In genomic region chr9:14810111-14810510, GRCm38 (mm10) we compare ENCODE assay signal across 34 mouse cellular contexts. TPM values are rescaled to one million over a fixed set of nuclear protein-coding genes. Genes with fewer than 3 reads are reported as not detected.
DNase-seq lines count a peak whose midpoint lies in the region; ATAC-seq lines count a peak whose summit lies in the region.
"Had no signal": no experiment of that assay in that cellular context is flagged by ENCODE, and none has a peak within 500 bp of the region (broad histone marks: within the 10 kb centered on the region; RNA-seq: fewer than 3 reads in every experiment).

No protein-coding gene starts in this region.

- peak; percentile 28 to 45 for DNase-seq in frontal cortex, adult 2 months (ENCODE audit: extremely low spot score in 1 of 2, low spot score in 1 of 2)
- DNase-seq in frontal cortex, postnatal 25 days (ENCODE audit: low spot score in 2 of 2) = no peak
- peak; percentile 71 for DNase-seq in right cerebral cortex, adult 18-20 months
- no peak for DNase-seq in right cerebral cortex, postnatal 4 days
- peak; percentile 33 to 42 for DNase-seq in left cerebral cortex, postnatal 36 days (ENCODE audit: low spot score in 2 of 2)
- no peak for DNase-seq in gastrocnemius, postnatal 4 days (ENCODE audit: low spot score in 2 of 2)
- DNase-seq: adrenal gland, postnatal 10 days; cerebellum, adult 2 months; heart, adult 11 months; kidney, adult 9 months; kidney, postnatal 14 days; lung, embryonic 14.5 days; lung, postnatal 36 days; thymus, adult 2 months; thymus, postnatal 4 days had no signal

- no peak overlapping the region for H3K9ac ChIP-seq in intestine, embryonic 16.5 days (ENCODE audit: low read depth, low read length)
- H3K9ac ChIP-seq: embryonic facial prominence, embryonic 15.5 days; hindbrain, embryonic 15.5 days; intestine, embryonic 15.5 days; limb, embryonic 15.5 days; liver, embryonic 14.5 days; lung, embryonic 14.5 days; midbrain, embryonic 13.5 days had no signal

- ATAC-seq in intestine, embryonic 16.5 days = no peak
- ATAC-seq: forebrain, embryonic 14.5 days; intestine, embryonic 15.5 days; midbrain, embryonic 13.5 days had no signal

- no peak overlapping the region for H3K4me3 ChIP-seq in intestine, embryonic 16.5 days (ENCODE audit: low read length)
- H3K4me3 ChIP-seq: embryonic facial prominence, embryonic 15.5 days; hindbrain, embryonic 15.5 days; intestine, embryonic 15.5 days; limb, embryonic 15.5 days; megakaryocyte, embryonic 14.5 days; midbrain, embryonic 13.5 days had no signal

- intact Hi-C loops in left cerebral cortex, postnatal 36 days (cut with DNase I) = no loop called here

- no peaks in the 10 kb centered on the region for H3K9me3 ChIP-seq in intestine, embryonic 16.5 days (ENCODE audit: control insufficient read depth, low read length)
- H3K9me3 ChIP-seq: embryonic facial prominence, embryonic 15.5 days; hindbrain, embryonic 15.5 days; intestine, embryonic 15.5 days; limb, embryonic 15.5 days; megakaryocyte, embryonic 14.5 days; midbrain, embryonic 13.5 days had no signal

- no peaks in the 10 kb centered on the region for H3K27me3 ChIP-seq in intestine, embryonic 16.5 days (replicated peaks; ENCODE audit: control insufficient read depth, insufficient read depth, low read length)
- H3K27me3 ChIP-seq: embryonic facial prominence, embryonic 15.5 days; hindbrain, embryonic 15.5 days; intestine, embryonic 15.5 days; limb, embryonic 15.5 days; megakaryocyte, embryonic 14.5 days; midbrain, embryonic 13.5 days had no signal

- 93% methylated on average over 5 of the region's 5 CpGs for WGBS in intestine, embryonic 16.5 days

- no peaks in the 10 kb centered on the region for H3K4me1 ChIP-seq in intestine, embryonic 16.5 days (ENCODE audit: control insufficient read depth, insufficient read depth, low read length)
- H3K4me1 ChIP-seq: embryonic facial prominence, embryonic 15.5 days; hindbrain, embryonic 15.5 days; intestine, embryonic 15.5 days; limb, embryonic 15.5 days; midbrain, embryonic 13.5 days had no signal

- H3K27ac ChIP-seq in intestine, embryonic 16.5 days (ENCODE audit: low read length) = no peak overlapping the region
- H3K27ac ChIP-seq: embryonic facial prominence, embryonic 15.5 days; hindbrain, embryonic 15.5 days; intestine, embryonic 15.5 days; limb, embryonic 15.5 days; liver, embryonic 14.5 days; midbrain, embryonic 13.5 days had no signal

- no peak overlapping the region for H3K4me2 ChIP-seq in intestine, embryonic 16.5 days (ENCODE audit: low read depth, low read length)
- H3K4me2 ChIP-seq: embryonic facial prominence, embryonic 15.5 days; heart, embryonic 11.5 days; hindbrain, embryonic 15.5 days; intestine, embryonic 15.5 days; limb, embryonic 15.5 days; lung, embryonic 14.5 days; midbrain, embryonic 13.5 days had no signal

- H3K36me3 ChIP-seq in intestine, embryonic 16.5 days (ENCODE audit: control insufficient read depth, insufficient read depth, low read length) = peaks cover 8% of the 10 kb centered on the region

RNA-seq across cellular contexts. Expression of gene Ankrd49, which starts 25.5 kb away (rescaled TPM):
- 12.0 and 12.3 TPM in 2 replicates for polyA plus RNA-seq in frontal cortex, adult 2 months (2012; rRNA removed)
- 10 to 100 TPM; 11.5 to 12.2 TPM for total RNA-seq in left cerebral cortex, postnatal 36 days (2021)
- 38.2 and 43.4 TPM in 2 replicates for polyA plus RNA-seq in intestine, embryonic 16.5 days (2015; fragmentation: Nextera tagmentation; extraction: Ambion mirVana)
- 10 to 100 TPM; 13.9 to 14.9 TPM for total RNA-seq in gastrocnemius, postnatal 4 days (2021)

RNA-seq across cellular contexts. Expression of gene Mre11a, which starts 25.7 kb away (rescaled TPM):
- 5.7 and 6.2 TPM in 2 replicates for polyA plus RNA-seq in frontal cortex, adult 2 months (2012; rRNA removed)
- 10 to 100 TPM in 1 of 2 experiments, 1 to 10 TPM in 1; 9.2 to 18.3 TPM for total RNA-seq in left cerebral cortex, postnatal 36 days (2021)
- 16.0 and 17.3 TPM in 2 replicates for polyA plus RNA-seq in intestine, embryonic 16.5 days (2015; fragmentation: Nextera tagmentation; extraction: Ambion mirVana)
- 10 to 100 TPM; 14.3 to 17.2 TPM for total RNA-seq in gastrocnemius, postnatal 4 days (2021)

RNA-seq across cellular contexts. Expression of gene 1700012B09Rik, which starts 39.3 kb away (rescaled TPM):
- polyA plus RNA-seq in frontal cortex, adult 2 months (2012; rRNA removed) = 3.7 and 5.5 TPM in 2 replicates
- not detected for total RNA-seq in left cerebral cortex, postnatal 36 days (2021)
- not detected in 2 replicates for polyA plus RNA-seq in intestine, embryonic 16.5 days (2015; fragmentation: Nextera tagmentation; extraction: Ambion mirVana)
- total RNA-seq in gastrocnemius, postnatal 4 days (2021) = not detected
- total RNA-seq: adrenal gland, postnatal 10 days; gastrocnemius, adult 8-10 months; hematopoietic stem cell, adult 5-6 weeks; layer of hippocampus, postnatal 36 days; monocyte, adult 5-6 weeks; neutrophil, adult 5-6 weeks had no signal
- polyA plus RNA-seq: heart, embryonic 11.5 days; heart, postnatal 0 days; intestine, embryonic 15.5 days; limb, embryonic 15.5 days; liver, embryonic 14.5 days; lung, embryonic 14.5 days; small intestine, adult 2 months; stomach, embryonic 16.5 days had no signal

RNA-seq across cellular contexts. Expression of gene Gpr83, which starts 49.9 kb away (rescaled TPM):
- polyA plus RNA-seq in frontal cortex, adult 2 months (2012; rRNA removed) = 14.6 and 17.6 TPM in 2 replicates
- 10 to 100 TPM; 21.7 to 27.3 TPM for total RNA-seq in left cerebral cortex, postnatal 36 days (2021)
- 0.32 TPM in 2 replicates for polyA plus RNA-seq in intestine, embryonic 16.5 days (2015; fragmentation: Nextera tagmentation; extraction: Ambion mirVana)
- 1 to 10 TPM in 1 of 2 experiments, under 1 TPM in 1; 0.75 to 1.1 TPM for total RNA-seq in gastrocnemius, postnatal 4 days (2021)
- total RNA-seq: common myeloid progenitor, adult 5-6 weeks; gastrocnemius, adult 8-10 months; hematopoietic stem cell, adult 5-6 weeks; monocyte, adult 5-6 weeks had no signal
- polyA plus RNA-seq: heart, embryonic 11.5 days; heart, postnatal 0 days; liver, embryonic 14.5 days had no signal

RNA-seq across cellular contexts. Expression of gene Fut4, which starts 57.9 kb away (rescaled TPM):
- 0.08 and 0.14 TPM in 2 replicates for polyA plus RNA-seq in frontal cortex, adult 2 months (2012; rRNA removed)
- total RNA-seq in left cerebral cortex, postnatal 36 days (2021) = under 1 TPM; 0.16 to 0.20 TPM
- 4.6 and 5.2 TPM in 2 replicates for polyA plus RNA-seq in intestine, embryonic 16.5 days (2015; fragmentation: Nextera tagmentation; extraction: Ambion mirVana)
- total RNA-seq in gastrocnemius, postnatal 4 days (2021) = 1 to 10 TPM in 1 of 2 experiments, under 1 TPM in 1; 0.98 to 1.2 TPM

Comparison
In these comparisons a context has a peak if more than half of its experiments do, and no peak if none do; other contexts are left out.
1. DNase-seq: peak in frontal cortex, adult 2 months (2 of 2), right cerebral cortex, adult 18-20 months (single experiment) and left cerebral cortex, postnatal 36 days (2 of 2); none in frontal cortex, postnatal 25 days (0 of 2), right cerebral cortex, postnatal 4 days (single experiment) and gastrocnemius, postnatal 4 days (0 of 2).